Mouse (Mus musculus) frontal cortex, postnatal 10 days (tissue): ENCODE results near the gene Gm42878.

Experiments used
- DNase-seq, 2 experiments: peaks; one replicate each; pipeline ENCODE4 v3.0.0; 2022; ENCODE audit warnings: low spot score in 2 of 2, mixed read lengths in 1 of 2

Gene Gm42878

GRCm38 (mm10) chr5:121500719-121501118, 44.6 kb downstream of the Gm42878 start:
- no peak for DNase-seq

DNA sequence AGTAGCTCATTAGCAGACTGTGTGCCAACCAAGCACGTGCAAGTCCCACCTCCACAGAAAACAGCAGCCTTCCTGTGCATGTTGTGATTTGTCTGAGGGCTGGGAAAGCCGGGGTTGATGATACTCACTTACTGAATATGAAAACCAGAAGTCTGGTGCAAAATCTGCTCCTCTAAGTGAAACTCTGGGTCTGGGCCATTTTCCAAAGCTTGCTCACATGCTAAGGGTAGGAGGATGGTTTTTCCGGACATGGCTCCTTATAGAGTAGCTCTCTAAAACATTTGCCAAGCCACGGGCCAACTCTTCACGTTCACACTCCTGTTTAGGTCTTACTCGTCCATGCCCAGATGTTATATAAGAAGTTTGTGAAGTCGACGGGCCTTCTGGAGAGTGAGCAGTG, 52.0 kb downstream of the Gm42878 start:
- peak; percentile 19 to 50 for DNase-seq

DNA sequence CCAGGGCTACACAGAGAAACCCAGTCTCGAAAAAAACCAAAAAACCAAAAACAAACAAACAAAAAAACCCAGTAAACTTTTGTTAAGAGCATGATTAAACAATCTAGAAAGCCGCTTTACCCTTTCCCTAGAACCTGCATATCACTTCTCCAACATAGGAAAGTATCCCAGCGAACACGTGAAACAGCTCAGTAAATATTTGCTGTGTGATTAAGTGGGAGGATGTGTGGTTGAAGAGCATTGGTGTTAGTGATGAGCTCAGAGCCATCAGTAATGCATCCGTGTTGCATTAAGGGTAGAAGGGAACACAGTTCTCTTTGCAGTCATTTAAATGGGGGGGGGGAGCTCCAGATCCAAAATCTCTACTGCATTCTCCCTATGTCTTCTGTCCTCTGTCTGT, 60.5 kb downstream of the Gm42878 start:
- DNase-seq = no peak

GRCm38 (mm10) chr5:121477680-121478079, 67.6 kb downstream of the Gm42878 start:
- DNase-seq = no peak

DNA sequence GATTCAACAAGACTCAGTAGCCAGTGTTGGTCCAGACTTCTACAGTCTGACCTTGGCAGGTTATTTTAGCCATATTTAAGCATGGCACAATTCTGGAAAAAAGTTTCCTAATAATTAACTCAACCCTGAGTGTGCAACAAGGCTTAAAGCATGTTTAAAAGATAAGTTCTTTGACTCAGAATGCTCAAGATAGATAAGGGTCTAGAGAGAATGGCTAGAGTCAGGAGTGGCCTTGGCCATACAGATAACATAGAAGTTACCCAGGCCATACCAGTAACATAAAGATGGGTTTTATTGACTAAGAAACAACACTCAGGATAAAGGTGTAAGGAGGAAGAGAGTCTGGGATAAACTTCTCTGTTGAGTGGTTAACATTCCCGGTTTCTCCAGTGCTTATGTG, 69.2 kb downstream of the Gm42878 start:
- no peak for DNase-seq

GRCm38 (mm10) chr5:121474610-121475009, 70.7 kb downstream of the Gm42878 start:
- DNase-seq = no peak

- DNase-seq = no peak
Measured at GRCm38 (mm10) chr5:121472411-121472810, 72.9 kb downstream of the Gm42878 start.

- DNase-seq = no peak
Measured at GRCm38 (mm10) chr5:121469566-121469965, 75.7 kb downstream of the Gm42878 start.
